Mouse (Mus musculus) stomach, embryonic 16.5 days (tissue): ENCODE results near the gene Cst10. TPM values are rescaled to one million over a fixed set of nuclear protein-coding genes. Genes with fewer than 3 reads are reported as not detected.

Source experiments
- ATAC-seq: fragments of 200-750 bp; cut with Nextera tagmentation; 2 replicates; pipeline ENCODE4 v1.8.0; 2017; ENCODE audit warnings: moderate number of reproducible peaks, moderate TSS enrichment; ENCODE audit not compliant: insufficient read depth, low FRiP score
- H3K27ac ChIP-seq: fragments of 300-500 bp; sonication (generic); 2 replicates; pipeline ENCODE4 v1.5.1; 2014; ENCODE audit warnings: low read length
- H3K27me3 ChIP-seq: fragments of 300-500 bp; sonication (generic); 2 replicates; pipeline ENCODE4 v1.6.1; 2014; ENCODE audit warnings: low read length, control low read depth, mixed read lengths; ENCODE audit not compliant: control insufficient read depth, insufficient read depth
- H3K36me3 ChIP-seq: fragments of 300-500 bp; sonication (generic); 2 replicates; pipeline ENCODE4 v1.6.1; 2014; ENCODE audit warnings: low read length; ENCODE audit not compliant: control insufficient read depth, insufficient read depth
- H3K4me1 ChIP-seq: fragments of 300-500 bp; sonication (generic); 2 replicates; pipeline ENCODE4 v1.6.1; 2014; ENCODE audit warnings: low read length, control low read depth, mixed read lengths; ENCODE audit not compliant: control insufficient read depth, insufficient read depth
- H3K4me2 ChIP-seq: fragments of 300-500 bp; sonication (generic); 2 replicates; pipeline ENCODE4 v1.6.1; 2014; ENCODE audit warnings: low read depth, low read length, mixed read lengths
- H3K4me3 ChIP-seq: fragments of 300-500 bp; sonication (generic); replicated peaks from 2 replicates; pipeline ENCODE4 v1.5.1; 2014; ENCODE audit warnings: mild to moderate bottlenecking, low read length
- H3K9ac ChIP-seq: fragments of 300-500 bp; sonication (generic); 2 replicates; pipeline ENCODE4 v1.6.1; 2014; ENCODE audit warnings: low read length
- H3K9me3 ChIP-seq: fragments of 300-500 bp; sonication (generic); replicated peaks from 2 replicates; pipeline ENCODE4 v1.6.1; 2016; ENCODE audit warnings: low read length, control low read depth; ENCODE audit not compliant: control insufficient read depth
- WGBS: fragments of 180-500 bp; shearing (Covaris S2); extraction: QIAGEN DNeasy Blood & Tissue Kit; methylation state at CpG from one replicate; pipeline ENCODE4 v1.1.7; 2014; 5-methylcytosine and 5-hydroxymethylcytosine counted together
- polyA plus RNA-seq: library from polyadenylated mRNA; unstranded; fragments of >200 nt; fragmentation: Nextera tagmentation; extraction: Ambion mirVana; gene quantifications from 2 replicates; pipeline ENCODE4 v1.2.1, GENCODE M21; 2015

The Cst10 gene
- polyA plus RNA-seq: not detected in 2 replicates

GRCm38 (mm10) chr2:149404757-149405156, at the start of gene Cst10:
Gene Cst10 (plus strand): TSS chr2:149405057.
- no peak for ATAC-seq
- Histone ChIP-seq H3K4me3 (no peak within 1 kb of the TSS), H3K27ac (no peak within 1 kb of the TSS), H3K4me1 (no peaks in the 10 kb centered on the region), H3K27me3 (no peaks in the 10 kb centered on the region), H3K9me3 (no peaks in the 10 kb centered on the region), H3K9ac (no peak within 1 kb of the TSS), H3K36me3 (no peaks in the 10 kb centered on the region), H3K4me2 (no peak within 1 kb of the TSS)
- 75% methylated on average over 1 of the region's 1 CpGs for WGBS

GRCm38 (mm10) chr2:149392951-149393350, 11.9 kb upstream of the Cst10 start:
- no peak for ATAC-seq
- H3K4me2 ChIP-seq: no peak overlapping the region
- H3K4me1 ChIP-seq: no peaks in the 10 kb centered on the region

DNA sequence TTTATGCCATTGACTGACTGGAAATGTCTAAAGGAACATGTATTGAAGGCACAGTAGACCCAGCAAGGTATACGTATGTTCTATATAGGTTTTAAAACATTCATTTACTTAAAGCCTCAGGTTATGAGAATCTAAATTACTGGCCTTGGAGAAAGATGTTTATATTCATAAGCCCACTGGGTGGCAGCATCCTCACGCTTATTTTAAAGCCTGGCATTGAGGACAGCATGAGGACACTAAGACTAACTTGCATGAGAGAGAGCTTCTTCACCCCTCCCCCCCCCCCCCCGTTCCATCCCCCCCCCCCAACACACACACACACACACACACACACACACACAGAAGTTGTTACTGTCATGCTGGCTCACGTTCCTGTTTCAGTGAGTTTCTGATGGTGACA, 17.7 kb downstream of the Cst10 start:
- Histone ChIP-seq H3K9me3 (no peaks in the 10 kb centered on the region), H3K27me3 (no peaks in the 10 kb centered on the region), H3K9ac (no peak overlapping the region), H3K4me1 (no peaks in the 10 kb centered on the region), H3K4me2 (no peak overlapping the region), H3K4me3 (no peak overlapping the region), H3K36me3 (no peaks in the 10 kb centered on the region), H3K27ac (no peak overlapping the region)
- no peak for ATAC-seq
- 32% methylated on average over 3 of the region's 4 CpGs for WGBS

More at GRCm38 (mm10) chr2:149392951-149393350, 11.9 kb upstream of the Cst10 start:
- no peaks in the 10 kb centered on the region for H3K36me3 ChIP-seq
- no peak overlapping the region for H3K4me3 ChIP-seq
- WGBS: 52% methylated on average over 3 of the region's 3 CpGs
- H3K27ac ChIP-seq: no peak overlapping the region
- H3K27me3 ChIP-seq: no peaks in the 10 kb centered on the region
- no peaks in the 10 kb centered on the region for H3K9me3 ChIP-seq
- H3K9ac ChIP-seq: no peak overlapping the region
